Comparison of ENCODE assay signal across 8 mouse cellular contexts in genomic region chr15:36960010-36960875, GRCm38 (mm10). TPM values are rescaled to one million over a fixed set of nuclear protein-coding genes. Genes with fewer than 3 reads are reported as not detected.
DNase-seq lines count a peak whose midpoint lies in the region; ATAC-seq and TF ChIP-seq lines count a peak whose summit lies in the region.

No protein-coding gene starts in this region.

- H3K9me3 ChIP-seq in intestine, postnatal 0 days (ENCODE audit: control insufficient read depth): no peaks in the 10 kb centered on the region

- intact Hi-C loops in left cerebral cortex, postnatal 10 days (cut with DNase I): no loop called here

- TF ChIP-seq CTCF in thymus, adult 2 months (IDR thresholded peaks at IDR 0.05; ENCODE audit: borderline replicate concordance, control insufficient read depth, extremely low read depth, insufficient read depth, low read length, poor library complexity): no peak
- no peak for TF ChIP-seq CTCF in intestine, postnatal 0 days (IDR thresholded peaks at IDR 0.05; ENCODE audit: low read depth)

- no peak overlapping the region for H3K9ac ChIP-seq in intestine, postnatal 0 days (ENCODE audit: low read depth, low read length)

- peaks cover 2% of the 10 kb centered on the region; the same call in 1 of the 2 replicates for H3K4me1 ChIP-seq in thymus, adult 2 months (replicated peaks; ENCODE audit: control insufficient read depth, insufficient read depth, low read length)
- H3K4me1 ChIP-seq in intestine, postnatal 0 days (replicated peaks; ENCODE audit: control insufficient read depth, insufficient read depth, low read length): no peaks in the 10 kb centered on the region

- H3K4me3 ChIP-seq in thymus, adult 2 months (ENCODE audit: control insufficient read depth, insufficient read depth, low read length): no peak overlapping the region
- 0 out of 2 replicates have a peak overlapping the region, but pooled peaks have one; percentile 16 for H3K4me3 ChIP-seq in intestine, postnatal 0 days (ENCODE audit: low read depth, low read length)

- no peaks in the 10 kb centered on the region for H3K36me3 ChIP-seq in thymus, adult 2 months (ENCODE audit: control insufficient read depth, insufficient read depth, low read length)
- no peaks in the 10 kb centered on the region for H3K36me3 ChIP-seq in intestine, postnatal 0 days (ENCODE audit: control insufficient read depth, insufficient read depth)

- peak; percentile 96 for ATAC-seq in intestine, postnatal 0 days
- ATAC-seq in monocyte, adult 5-6 weeks (replicated peaks; ENCODE audit: insufficient number of reproducible peaks, low FRiP score, low TSS enrichment, poor library complexity, severe bottlenecking): peak; percentile 77

- H3K27ac ChIP-seq in thymus, adult 2 months (ENCODE audit: control insufficient read depth, insufficient read depth, low read length): no peak overlapping the region
- peak overlapping the region; percentile 46 for H3K27ac ChIP-seq in intestine, postnatal 0 days (ENCODE audit: low read depth, low read length)

- TF ChIP-seq POLR2A in thymus, adult 2 months (IDR thresholded peaks at IDR 0.05; ENCODE audit: control insufficient read depth, extremely low read depth, insufficient read depth, low read length, poor library complexity): no peak

- DNase-seq in thymus, postnatal 4 days: peak; percentile 52
- no peak for DNase-seq in thymus, adult 2 months
- peak; percentile 83 to 88 for DNase-seq in cerebellum, postnatal 14 days
- DNase-seq in gastrocnemius, postnatal 10 days: peak; percentile 41
- peak; percentile 80 to 83 for DNase-seq in left cerebral cortex, postnatal 10 days (ENCODE audit: extremely low spot score in 1 of 2, low spot score in 2 of 2)
- DNase-seq in T-cell, adult 2 months (ENCODE audit: low spot score): no peak

- peak overlapping the region; percentile 49 for H3K4me2 ChIP-seq in intestine, postnatal 0 days (replicated peaks; ENCODE audit: low read depth)

- H3K27me3 ChIP-seq in thymus, adult 2 months (ENCODE audit: control insufficient read depth, insufficient read depth, low read length): no peaks in the 10 kb centered on the region
- H3K27me3 ChIP-seq in intestine, postnatal 0 days (replicated peaks; ENCODE audit: control insufficient read depth, insufficient read depth, low read length): no peaks in the 10 kb centered on the region

- WGBS in thymus, adult 2 months: 68% methylated on average over 17 of the region's 17 CpGs
- WGBS in intestine, postnatal 0 days: 36% methylated on average over 17 of the region's 17 CpGs

RNA-seq across cellular contexts. Expression of gene Zfp706, which starts 47.3 kb away (rescaled TPM):
- polyA plus RNA-seq in thymus, adult 2 months (2012; rRNA removed): 33.7 and 35.5 TPM in 2 replicates
- 100 to 1,000 TPM; 167 to 183 TPM for total RNA-seq in gastrocnemius, postnatal 10 days (2021)
- 609 and 618 TPM in 2 replicates for polyA plus RNA-seq in intestine, postnatal 0 days (2015; fragmentation: Nextera tagmentation; extraction: Ambion mirVana)
- 100 to 1,000 TPM; 246 TPM for total RNA-seq in left cerebral cortex, postnatal 10 days (2021)
- total RNA-seq in monocyte, adult 5-6 weeks (2017): 64.0 to 120 TPM (median 90.5 TPM) in 3 replicates

Comparison
In these comparisons a context has a peak if more than half of its experiments do, and no peak if none do; other contexts are left out.
1. DNase-seq: peak in thymus, postnatal 4 days (single experiment), cerebellum, postnatal 14 days (2 of 2), gastrocnemius, postnatal 10 days (single experiment) and left cerebral cortex, postnatal 10 days (2 of 2); none in thymus, adult 2 months (single experiment) and T-cell, adult 2 months (single experiment).